Mouse (Mus musculus) right cerebral cortex, postnatal 25 days (tissue): ENCODE data around the gene Mgat4b.

Source experiments
- DNase-seq: peaks from one replicate; pipeline ENCODE4 v3.0.0; 2022

Gene Mgat4b

DNA sequence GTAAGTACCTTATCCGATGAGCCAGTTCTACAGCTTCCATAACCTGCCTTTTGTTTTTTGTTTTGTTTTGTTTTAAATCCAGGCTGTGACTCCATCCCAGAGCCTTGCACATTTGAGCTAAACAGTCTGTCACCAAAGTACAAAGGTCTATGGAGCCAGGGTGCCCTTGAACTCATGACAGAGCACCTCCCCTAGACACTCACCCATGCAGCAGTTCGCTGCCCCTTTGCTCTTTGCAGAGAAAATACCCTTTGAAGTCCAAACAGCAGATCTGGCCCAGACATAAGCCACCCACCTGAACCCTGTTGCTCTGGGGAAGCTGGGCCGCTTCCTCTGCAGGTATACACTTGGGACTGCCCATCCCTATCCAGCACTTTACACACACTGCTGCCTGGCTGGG is 9.1 kb upstream of the Mgat4b start:
- DNase-seq: no peak

DNA sequence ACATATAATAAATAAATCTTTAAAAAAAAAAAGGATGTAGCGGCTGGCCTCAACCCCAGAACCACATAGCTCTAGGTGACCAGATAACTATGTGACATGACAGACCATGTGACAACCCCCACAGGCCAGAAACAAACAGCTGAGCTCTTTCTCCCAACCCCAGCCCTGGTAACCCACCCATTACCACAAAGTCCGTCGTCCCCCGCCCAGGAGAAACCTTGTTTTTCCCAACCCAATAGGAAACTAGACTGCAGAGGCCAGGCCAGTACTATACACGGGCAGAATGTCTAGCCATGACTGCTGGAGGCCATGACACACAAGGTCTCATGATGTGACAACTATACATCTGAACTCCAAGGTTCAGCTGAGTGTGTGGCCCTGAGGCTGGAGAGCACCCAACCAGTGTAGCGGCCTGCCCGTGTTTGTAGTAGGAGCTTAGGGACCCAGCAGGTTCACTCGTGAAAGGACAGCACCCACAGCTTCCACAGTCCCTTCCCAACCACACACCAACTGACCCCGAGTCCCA is 7.3 kb upstream of the Mgat4b start:
- no peak for DNase-seq

DNA sequence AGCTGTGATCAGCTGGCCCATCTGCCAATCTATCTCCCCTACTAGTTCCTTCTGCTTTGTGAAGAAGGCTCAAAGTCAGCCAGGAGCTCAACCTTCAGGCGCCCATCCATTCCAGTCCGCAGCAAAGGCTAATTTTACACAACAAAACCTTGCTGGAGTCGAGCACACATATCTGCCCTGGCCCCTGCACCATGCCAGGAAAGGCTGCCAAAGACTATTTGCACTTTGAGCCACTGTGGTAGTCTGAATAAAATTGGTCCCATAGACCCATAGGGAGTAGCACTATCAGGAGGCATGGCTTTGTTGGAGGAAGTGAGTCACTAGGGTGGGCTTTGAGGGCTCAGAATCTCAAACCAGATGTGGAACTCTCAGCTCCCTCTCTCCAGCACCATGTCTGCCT is 5.3 kb upstream of the Mgat4b start:
- DNase-seq: no peak

DNA sequence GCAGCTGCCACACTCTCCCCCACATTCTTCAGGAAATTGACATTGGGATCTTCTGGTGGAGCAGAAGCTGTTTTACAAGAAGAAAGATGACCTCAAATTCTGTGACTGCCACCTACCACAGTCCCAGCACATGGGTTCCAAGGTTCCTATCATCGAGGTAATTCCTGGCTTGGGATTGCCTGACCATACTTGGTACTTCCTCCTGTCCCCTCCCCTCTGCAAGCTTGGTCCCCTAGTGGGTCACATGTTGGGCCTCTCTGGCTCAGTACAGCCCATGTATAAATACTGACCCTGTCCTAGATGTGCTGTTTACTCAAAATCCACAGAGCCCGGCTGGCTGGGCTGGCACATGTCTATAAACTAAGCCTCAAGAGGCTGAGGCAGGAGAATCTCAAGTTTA is 4.7 kb upstream of the Mgat4b start:
- DNase-seq: no peak

DNA sequence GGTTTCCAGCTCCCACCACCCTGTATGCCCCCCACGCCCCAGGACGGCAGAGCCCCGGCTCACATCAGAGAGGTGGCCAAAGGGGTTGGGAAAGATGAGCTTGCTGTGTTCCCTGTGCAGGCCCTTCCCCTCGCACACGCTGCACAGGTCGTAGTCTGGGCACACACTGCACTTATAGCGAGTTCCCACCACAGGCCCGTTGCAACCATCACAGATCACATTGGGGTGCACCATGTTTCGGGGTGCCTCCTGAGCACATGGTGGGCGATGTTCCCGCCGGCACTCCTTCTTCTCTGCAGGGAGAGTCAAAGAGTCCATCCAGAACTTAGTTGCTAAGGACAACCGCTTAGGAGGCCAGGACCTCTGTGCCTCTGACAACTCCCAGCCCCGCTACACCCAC is 3.3 kb upstream of the Mgat4b start:
- no peak for DNase-seq

DNA sequence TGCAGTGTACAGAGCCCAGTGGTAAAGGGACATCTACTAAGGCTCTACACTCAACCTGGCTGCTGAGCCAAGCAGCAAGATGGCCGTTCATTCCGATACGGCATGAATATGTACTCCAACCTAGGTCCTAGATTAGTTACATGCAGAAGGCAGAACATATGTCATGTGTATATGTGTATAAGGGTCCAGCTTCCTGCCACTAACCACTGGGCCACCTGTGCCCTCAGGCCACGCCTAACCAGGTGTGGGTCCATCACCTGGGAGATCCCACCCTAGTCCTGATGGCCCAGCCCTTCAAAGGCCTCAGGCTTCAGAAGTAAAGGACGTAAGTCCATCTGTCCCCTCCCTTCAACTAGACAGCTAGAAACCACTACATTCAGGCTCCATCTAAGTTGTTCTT is 2.7 kb upstream of the Mgat4b start:
- DNase-seq: no peak

DNA sequence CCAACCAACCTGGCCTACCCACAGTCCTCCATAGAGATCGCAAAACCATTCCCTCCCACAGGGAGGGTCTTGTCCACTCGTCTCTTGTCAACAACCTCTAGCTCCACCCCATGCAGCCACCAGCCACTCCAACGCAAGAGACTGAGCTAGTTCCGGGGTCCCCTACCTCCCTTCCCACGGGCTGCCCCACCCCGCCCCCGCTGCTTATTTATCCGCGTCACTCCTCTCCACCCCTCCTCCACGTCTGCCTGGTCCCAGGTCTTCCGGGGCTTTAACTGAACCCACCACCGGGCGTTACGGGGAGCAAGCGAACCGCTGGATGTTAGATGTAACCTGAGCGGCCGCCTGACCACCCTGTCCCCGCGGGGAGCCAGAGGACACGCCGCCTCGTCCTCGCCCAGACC is 587 bp upstream of the Mgat4b start:
- DNase-seq: peak; percentile 78

DNA sequence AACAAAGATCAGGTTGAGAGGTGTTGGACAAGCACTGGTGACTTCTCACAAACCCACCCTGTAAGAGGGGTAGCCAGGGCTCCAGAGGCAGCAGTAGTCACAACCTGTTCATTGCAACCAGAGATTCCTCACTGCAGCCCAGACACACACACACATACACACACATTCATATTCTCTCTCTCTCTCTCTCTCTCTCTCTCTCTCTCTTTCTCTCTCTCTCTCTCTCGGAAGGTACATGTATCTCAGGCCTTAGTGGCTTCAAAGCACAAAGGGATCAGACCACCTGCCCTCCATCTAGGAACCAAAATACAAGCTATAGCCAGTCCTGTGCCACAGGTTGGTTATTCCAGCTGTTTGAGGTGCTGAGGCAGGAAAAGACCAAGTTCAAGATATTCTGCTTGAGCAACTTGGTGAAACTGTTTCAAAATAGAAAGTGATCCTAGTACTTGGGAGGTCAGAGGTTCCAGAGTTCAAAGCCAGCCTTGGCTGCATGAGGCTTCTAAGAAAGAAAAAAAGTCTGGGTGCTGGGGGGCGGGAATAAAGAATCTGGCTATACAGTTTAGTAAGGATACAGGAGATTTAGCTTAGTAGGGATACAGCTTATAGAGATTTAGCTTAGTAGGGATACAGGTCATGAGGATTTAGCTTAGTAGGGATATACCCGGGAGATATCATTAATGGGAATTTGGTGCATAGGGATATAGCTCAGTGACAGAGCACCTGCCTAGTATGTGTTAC is 801 bp downstream of the Mgat4b start:
- no peak for DNase-seq

DNA sequence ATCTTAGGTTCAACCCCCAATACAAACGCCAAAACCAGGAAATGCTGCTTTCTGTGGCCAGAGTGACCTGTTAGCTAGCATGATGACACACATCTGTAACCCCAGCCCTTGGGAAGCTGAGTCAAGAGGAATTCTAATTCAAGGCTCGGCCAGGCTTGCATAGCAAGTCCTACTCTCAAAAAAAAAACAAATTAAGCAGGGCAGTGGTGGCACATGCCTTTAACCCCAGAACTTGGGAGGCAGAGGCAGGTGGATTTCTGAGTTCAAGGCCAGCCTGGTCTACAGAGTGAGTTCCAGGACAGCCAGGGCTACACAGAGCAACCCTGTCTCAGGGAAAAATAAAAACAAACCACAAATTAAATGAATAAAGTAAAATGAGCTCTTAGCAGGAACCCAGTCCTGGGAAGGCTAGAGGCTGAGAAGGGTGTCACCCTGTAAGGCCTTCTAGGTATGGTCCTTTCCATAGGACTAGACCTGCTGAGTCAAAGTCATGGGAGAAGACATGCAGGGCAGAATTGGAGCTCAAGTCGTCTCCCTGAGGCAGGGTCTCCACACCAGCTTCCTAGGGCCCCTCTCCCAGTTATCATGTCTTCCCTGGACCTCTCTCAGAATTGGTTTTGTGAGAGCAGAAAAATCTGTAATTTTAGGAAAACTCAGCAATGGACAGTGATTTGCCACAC is 1.5 kb downstream of the Mgat4b start:
- no peak for DNase-seq

DNA sequence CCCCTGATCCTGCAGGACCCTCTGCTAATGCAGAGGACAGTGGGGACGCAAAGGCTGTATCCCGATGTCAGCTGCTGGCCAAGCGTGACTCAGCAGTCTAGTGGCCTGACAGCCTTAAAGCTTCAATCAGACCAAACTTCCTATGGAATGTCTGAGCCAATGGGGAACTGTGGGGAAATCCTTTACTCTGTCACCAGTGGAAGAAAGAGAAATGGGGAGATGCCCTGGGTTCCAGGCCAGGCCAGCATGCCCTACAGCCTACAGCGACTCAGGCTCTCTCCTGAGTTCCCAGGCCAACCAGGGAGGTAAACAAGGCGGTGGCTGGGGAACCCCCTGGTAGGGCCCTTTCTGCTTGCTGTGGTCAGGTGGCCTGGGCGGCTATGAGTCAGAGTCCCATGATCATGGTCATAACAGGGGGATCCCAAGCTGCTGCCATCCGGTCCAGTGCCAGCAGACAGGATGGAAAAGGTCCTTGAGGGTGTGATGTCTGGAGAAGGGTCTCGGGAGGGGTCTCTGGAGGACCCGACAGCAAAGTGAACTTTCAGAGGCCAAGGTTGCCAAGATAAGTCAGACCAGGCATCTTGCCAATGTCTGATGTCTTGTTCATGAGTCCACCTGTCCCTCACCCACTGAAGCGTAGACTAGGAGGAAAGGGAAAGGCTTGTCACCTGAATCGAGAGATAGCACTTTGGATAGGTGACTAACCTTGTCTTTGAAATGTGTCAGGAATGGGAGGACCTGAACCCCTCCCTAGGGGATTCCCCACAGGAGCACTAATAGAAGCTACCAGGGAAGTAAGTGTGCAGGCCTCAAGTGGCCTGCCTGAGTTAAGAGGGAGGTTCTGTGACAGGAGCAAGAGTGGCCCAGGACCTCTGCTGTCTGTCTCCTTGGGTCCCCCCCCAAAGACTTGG is 2.4 kb downstream of the Mgat4b start:
- DNase-seq: no peak

DNA sequence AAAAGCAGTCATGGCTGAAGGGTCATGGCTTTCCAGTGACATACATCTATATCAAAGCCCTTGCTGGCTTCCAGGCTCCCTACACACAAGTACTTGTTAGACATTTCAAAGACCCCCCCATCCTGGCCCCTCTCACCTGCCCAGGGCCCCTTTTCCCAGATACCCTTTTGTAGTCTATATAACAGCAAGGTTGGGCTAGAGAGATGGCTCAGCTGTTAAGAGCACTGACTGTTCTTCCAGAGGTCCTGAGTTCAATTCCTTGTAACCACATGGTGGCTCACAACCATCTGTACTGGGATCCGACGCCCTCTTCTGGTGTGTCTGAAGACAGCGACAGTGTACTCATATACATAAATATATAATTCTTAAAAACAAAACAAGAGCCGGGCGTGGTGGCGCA is 3.9 kb downstream of the Mgat4b start:
- no peak for DNase-seq

DNA sequence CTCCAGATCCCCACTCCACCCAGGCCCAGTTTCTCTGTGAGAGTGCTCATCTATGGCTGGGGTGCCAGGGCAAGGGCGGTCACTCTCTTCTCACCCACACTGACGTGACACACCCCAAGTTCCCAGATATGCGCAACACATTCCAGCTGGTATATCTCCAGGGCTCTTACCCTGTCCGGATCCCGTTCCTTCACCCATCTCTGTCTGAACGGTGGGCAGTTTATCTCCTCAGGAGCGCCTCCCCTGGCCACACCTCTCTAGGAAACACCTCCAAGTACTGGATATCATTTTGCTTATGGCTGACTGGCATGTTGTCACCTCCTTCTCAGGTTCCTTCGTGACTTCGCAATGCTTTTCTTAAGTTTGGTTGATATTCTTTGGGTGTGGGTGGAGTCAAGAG is 4.9 kb downstream of the Mgat4b start:
- DNase-seq: no peak

DNA sequence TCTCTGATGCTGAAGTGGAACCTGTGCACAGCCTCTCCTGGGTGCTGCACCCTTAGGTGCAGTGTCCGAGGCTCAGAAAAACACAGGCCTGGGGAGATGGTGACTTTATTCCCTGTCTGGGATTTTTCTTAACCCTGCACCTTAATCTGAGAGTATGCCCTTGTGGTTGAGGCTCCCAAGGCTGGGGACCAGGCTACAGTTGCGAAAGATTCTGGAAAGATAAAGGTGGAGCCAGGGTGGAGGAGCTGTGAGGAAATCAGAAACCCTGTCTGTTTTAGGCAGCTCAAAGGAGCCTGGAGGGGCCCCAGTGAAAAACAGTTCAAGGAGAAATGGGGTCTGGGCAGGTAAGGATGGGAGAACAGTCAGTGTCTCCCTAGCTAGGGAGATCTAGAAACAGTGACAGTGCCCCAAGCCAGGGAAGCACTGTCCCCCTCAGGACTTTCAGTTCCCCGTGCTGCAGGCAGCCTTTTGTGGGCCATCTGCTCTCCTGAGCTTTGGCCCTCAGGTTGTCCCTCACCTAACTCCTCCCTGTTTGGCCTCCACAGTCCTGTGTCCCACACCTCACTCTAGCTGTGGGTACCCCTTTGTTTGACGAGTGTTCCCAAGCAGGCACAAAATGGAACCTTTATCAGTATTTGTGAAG is 6.2 kb downstream of the Mgat4b start:
- DNase-seq: no peak

DNA sequence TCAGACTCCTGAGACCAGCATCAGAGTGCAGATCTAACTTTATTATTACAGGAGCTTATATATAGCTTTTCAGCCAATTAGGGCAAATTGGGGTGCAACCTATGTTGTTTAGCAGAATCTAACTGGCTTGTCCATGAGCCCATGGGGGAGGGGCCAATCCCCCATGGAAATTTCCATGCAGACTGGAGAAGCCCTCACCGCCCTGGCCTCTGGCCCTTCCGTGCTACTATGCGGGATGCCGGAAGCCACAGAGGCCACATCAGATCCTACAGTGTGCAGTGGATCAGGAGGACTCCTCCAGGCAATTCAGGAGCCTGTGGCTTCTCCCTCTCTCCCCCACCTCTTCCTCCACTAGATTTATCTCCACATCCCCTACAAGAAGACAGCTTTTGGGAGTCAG is 7.1 kb downstream of the Mgat4b start:
- no peak for DNase-seq

DNA sequence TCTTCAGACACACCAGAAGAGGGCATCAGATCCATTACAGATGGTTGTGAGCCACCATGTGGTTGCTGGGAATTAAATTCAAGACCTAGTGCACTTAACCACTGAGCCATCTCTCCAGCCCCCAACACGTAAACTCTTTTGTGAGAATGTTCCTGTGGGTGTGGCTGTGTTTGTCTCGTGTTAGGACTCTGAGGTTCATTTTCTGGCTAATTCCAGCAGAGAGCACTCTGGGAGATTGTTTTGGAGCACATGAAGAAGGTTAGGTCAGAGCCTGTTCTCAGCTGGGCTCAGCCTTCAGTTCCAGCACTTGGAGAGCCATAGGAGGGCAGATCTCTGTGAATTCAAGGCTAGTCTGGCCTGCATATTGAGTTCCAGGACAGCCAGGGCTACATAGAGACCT is 9.1 kb downstream of the Mgat4b start:
- no peak for DNase-seq

DNA sequence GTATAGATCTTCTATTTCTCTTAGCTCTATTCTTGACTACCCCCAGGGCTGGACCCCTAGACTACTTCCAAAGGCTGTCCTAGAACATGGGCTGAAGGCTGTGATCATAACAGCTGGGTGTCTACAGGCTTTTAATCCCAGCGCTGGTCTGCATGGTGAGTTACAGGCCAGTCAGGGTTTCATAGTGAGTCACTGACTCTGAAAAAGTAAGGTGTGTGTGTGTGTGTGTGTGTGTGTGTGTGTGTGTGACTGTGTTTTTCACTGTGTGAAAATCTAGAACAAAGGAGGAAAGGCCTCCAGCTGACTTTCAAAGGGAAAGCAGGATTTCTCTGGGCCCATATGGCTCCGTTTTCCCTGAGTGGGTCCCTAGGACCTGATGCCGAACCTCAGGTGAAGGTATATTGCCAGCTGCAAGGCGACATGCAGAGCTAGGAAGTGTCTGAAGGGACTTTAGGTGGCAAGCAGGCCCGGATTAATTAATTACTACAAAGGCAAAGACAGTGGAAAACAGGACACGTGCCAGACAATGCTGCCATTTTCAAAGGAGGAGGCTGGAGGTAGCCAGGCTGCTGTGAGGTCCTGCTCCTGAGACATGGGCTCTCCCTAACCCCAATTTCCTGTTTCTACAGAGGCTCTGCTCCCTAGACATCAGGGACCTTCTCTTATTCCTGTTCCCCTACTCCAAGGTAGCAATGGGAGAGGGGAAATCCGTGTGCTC is 12.0 kb downstream of the Mgat4b start:
- no peak for DNase-seq

DNA sequence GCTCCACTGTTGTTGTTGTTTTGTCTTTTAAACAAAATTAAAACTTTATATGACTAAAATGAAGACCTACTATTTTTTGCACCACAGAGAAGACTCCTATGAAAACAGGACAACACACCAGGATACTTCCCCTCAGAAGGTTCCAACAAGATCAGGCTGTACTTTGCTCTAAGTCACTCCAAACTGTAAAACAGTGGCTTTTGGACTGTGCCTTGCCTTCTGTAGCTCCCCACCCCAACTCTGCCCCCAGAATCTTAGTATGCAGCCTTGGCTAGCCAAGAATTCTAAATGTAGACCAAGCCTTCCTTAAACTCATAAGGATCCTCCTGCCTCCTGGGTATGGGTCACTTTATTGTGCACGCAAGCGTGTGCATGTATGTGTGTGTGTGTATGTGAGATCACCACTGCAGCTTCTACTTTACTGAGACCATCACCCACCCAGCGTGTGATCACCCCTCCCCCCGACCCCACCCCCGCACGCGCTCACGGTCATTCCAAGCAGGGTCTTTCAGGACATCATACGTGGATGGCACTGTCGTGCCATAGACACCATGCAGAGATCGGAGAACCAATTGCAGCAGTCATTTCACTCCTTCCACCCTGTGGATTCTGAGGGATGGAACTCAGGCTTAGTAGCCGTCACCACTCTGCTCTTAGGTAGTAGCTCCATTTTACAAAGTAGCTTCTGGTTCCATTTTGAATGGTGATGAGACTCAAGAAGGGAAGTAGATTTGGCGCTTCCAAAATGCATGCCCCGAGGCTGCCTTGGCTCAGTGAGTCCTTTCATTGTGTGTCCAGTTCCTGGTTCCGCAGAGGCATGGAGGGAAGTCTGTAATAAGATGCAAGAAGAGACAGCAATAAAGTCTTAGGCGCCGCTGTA is 13.3 kb downstream of the Mgat4b start:
- peak; percentile 23 for DNase-seq

DNA sequence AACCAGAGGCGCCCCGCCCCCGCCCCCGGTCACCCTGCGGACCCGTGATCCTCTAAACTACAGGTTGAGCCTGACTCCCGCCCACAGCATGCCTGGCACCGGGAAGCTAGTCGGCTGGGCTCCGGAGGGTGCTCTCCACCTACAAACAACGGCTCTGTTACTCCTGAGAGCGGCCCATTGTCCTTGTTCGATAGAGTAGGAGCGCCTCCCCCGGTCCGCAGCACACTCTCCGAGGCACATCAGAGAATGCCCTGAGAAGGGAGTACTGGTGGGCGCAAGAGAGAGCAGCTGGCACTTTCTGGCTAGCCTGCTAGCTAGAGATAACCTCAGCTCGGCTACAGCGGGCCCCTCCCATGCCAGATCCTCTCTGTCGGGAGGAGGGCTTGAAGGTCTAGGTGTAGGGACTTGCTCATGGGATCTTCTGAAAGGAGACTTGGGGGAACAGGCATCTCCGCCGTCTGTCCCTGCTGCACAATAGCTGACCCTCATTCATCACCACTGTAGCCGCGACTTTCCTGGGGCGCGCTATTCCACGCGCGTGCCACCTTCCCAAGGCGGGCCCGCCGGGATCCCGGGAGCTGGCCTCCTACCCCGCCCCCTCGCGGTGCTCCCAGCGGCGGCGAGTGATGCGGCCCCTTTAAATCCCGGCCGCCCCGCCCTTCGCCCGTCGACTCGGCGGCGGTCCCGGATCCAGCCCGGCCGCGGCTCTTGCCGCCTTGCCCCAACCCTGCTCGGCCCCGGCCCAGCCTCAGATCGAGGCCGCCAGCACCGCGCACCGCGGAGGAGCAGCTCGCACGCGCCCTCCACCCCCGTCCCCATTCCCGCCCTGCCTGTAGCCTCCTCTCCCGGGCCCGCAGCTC is 14.2 kb downstream of the Mgat4b start:
- DNase-seq: peak; percentile 89

DNA sequence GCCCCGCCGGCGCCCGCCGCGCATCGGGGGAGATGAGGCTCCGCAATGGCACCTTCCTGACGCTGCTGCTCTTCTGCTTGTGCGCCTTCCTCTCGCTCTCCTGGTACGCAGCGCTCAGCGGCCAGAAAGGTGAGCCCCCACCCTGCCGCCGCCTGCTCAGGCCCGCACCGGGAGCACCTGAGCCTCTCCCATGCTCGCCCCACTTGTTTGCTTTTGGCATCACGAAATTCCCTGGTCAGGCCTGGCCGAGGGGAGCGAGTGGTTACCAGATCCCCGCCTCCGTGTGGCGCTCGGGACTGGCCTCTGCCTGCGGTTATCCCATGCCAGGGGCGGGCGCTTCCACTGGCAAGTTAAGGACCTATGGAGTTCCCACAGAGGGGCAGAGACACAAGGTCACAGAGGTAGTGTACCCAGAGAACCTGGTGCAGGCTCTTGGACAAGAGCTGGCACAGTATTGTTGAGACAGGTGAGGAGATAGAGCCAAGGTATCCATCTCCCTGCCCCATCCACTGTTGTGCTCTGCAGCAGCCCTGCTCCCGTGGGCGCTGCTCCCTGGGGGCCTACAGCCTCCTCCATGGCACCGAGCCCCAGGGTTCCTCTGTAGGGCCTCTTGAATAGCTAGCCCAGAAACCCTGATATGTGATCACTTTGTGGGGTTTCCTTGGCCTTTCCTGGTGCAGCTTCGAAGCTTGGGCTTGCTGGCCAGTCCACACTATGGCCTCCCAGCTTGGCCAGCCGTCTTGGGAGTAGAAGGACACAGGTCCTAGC is 15.1 kb downstream of the Mgat4b start:
- DNase-seq: peak; percentile 49
